Mouse (Mus musculus) spleen, adult 2 months (tissue): ENCODE data around the gene Col17a1. TPM values are rescaled to one million over a fixed set of nuclear protein-coding genes. Genes with fewer than 3 reads are reported as not detected.

Experiments
- DNase-seq, 2 experiments: peaks; one replicate each; pipeline versions ENCODE4 v3.0.0 to v3.0.0-alpha.2; 2012 to 2021; ENCODE audit warnings: low spot score in 2 of 2, low read depth in 1 of 2
- H3K27ac ChIP-seq: fragments of 200-500 bp; 2 replicates; pipeline ENCODE4 v1.5.1; 2012; ENCODE audit warnings: low read length, inconsistent platforms; ENCODE audit not compliant: insufficient read depth
- H3K27me3 ChIP-seq: fragments of 200-500 bp; 2 replicates; pipeline ENCODE4 v1.6.1; 2012; ENCODE audit warnings: mild to moderate bottlenecking, moderate library complexity, low read length, inconsistent platforms; ENCODE audit not compliant: control insufficient read depth, insufficient read depth
- H3K36me3 ChIP-seq: fragments of 200-500 bp; 2 replicates; pipeline ENCODE4 v1.6.1; 2012; ENCODE audit warnings: mild to moderate bottlenecking, low read length, inconsistent platforms; ENCODE audit not compliant: control insufficient read depth, insufficient read depth
- H3K4me1 ChIP-seq: fragments of 200-500 bp; 2 replicates; pipeline ENCODE4 v1.6.1; 2011; ENCODE audit warnings: inconsistent platforms; ENCODE audit not compliant: control insufficient read depth, insufficient read depth, insufficient read length
- H3K4me3 ChIP-seq: fragments of 200-500 bp; 2 replicates; pipeline ENCODE4 v1.5.1; 2011; ENCODE audit warnings: mild to moderate bottlenecking, inconsistent platforms; ENCODE audit not compliant: insufficient read depth, insufficient read length; ENCODE audit errors: extremely low read depth
- CTCF ChIP-seq: fragments of 200-500 bp; IDR thresholded peaks from 2 replicates; pipeline ENCODE4 v1.5.1; 2011; ENCODE audit warnings: mild to moderate bottlenecking, inconsistent platforms; ENCODE audit not compliant: insufficient read depth, insufficient read length, insufficient replicate concordance; ENCODE audit errors: extremely low read depth
- POLR2A ChIP-seq: fragments of 200-500 bp; IDR thresholded peaks from 2 replicates; pipeline ENCODE4 v1.6.1; 2011; ENCODE audit warnings: low read depth, low read length, inconsistent platforms
- WGBS: fragments of 180-500 bp; shearing (Covaris S2); methylation state at CpG from one replicate; pipeline ENCODE4 v1.1.7; 2018; 5-methylcytosine and 5-hydroxymethylcytosine counted together
- polyA plus RNA-seq: library from polyadenylated mRNA; depleted of rRNA; stranded (reverse); fragments of >200 nt; gene quantifications from 2 replicates; pipeline ENCODE4 v1.2.3, GENCODE M21; 2012

Gene Col17a1
- polyA plus RNA-seq, 1 experiment = 1.9 TPM

DNA sequence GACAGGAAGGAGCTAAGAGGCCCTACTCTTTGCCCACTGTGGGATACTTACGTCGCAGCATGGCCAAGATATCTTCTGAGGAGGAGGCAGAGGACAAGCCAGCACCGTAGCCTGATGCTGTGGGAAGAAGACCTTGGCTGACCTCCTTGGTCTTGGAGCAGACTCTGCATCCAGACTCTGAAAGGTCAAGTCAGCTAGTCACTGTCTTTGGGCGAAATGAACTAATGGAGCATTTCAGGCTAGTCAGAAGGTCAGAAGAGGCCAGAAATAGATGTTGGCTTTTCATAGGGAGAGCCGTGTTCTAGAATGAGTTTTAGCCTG, 40.8 kb downstream of the Col17a1 start:
- TF ChIP-seq CTCF (no peak), POLR2A (no peak)
- Histone ChIP-seq H3K4me3 (no peak overlapping the region), H3K36me3 (0 out of 2 replicates have a peak, but pooled peaks cover 2% of the 10 kb centered on the region), H3K4me1 (no peaks in the 10 kb centered on the region; the same call in 1 of the 2 replicates), H3K27me3 (no peaks in the 10 kb centered on the region), H3K27ac (no peak overlapping the region)
- DNase-seq = no peak
- WGBS = 78% methylated on average over 5 of the region's 5 CpGs

DNA sequence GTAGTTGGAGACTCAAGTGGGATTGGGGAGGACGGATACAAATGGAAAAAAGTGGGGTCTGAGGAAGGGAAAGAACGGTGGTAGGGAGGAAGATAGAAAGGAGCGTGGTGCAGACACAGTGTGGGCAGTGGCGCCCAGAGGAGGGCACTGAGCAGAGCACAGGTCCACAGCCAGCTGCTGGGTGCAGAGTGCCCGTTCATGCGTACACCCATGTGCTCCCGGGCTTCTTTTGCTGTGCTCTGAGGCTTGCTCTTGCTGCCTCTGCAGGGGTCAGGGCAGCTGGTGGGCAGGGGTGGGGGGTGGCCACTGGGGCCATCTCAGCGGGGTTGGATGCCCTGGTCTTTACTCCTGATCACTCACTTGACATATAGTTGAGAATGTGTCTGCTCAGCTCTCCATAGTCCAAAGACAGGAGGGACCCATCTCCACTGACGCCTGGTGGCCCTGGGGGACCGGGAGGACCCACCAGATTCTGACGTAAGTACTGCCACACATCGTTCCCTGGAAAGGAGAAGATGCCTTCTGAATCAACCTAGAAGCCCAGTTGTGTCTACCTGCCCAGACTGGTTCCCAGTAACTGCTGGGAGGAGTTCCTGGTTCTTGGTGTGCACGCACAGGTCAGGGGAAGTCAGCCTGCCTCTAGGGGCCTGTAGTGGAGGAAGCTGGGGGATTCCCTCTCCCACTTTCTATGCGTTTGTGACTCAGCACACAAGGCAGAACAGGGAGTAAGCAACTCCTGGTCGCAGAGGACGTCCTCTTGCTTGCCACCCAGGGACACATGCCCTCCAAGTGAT, 41.3 kb downstream of the Col17a1 start:
- Histone ChIP-seq H3K4me3 (no peak overlapping the region), H3K27me3 (no peaks in the 10 kb centered on the region), H3K27ac (no peak overlapping the region), H3K36me3 (0 out of 2 replicates have a peak, but pooled peaks cover 2% of the 10 kb centered on the region), H3K4me1 (no peaks in the 10 kb centered on the region; the same call in 1 of the 2 replicates)
- no peak for TF ChIP-seq POLR2A
- TF ChIP-seq CTCF = no peak
- 60% methylated on average over 16 of the region's 16 CpGs for WGBS
- peak in 1 of 2 experiments; percentile 2 for DNase-seq

DNA sequence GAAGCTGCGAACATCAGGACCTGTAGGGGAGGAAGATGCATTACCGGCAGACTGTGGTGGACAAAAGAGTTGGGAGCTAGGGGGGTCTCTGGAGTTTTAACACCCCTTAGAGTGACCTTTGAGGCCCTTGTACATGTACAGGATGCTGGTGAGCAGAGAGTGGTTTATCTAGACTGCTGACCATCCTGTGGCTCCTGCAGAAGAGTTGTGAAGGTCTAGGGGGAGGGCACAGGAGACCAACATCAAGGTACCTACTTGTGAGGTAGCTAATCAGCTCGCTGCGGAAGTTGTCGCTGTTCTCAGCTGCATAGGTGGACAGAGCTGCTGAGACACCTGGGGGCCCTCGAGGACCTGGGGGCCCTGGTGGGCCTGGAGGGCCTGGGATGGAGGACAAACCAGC, 42.8 kb downstream of the Col17a1 start:
- H3K36me3 ChIP-seq = peaks cover 3% of the 10 kb centered on the region; the same call in 1 of the 2 replicates
- no peak overlapping the region for H3K27ac ChIP-seq
- DNase-seq = peak in 1 of 2 experiments; percentile 1
- H3K27me3 ChIP-seq = no peaks in the 10 kb centered on the region
- TF ChIP-seq CTCF (no peak), POLR2A (no peak)
- no peaks in the 10 kb centered on the region; the same call in 1 of the 2 replicates for H3K4me1 ChIP-seq
- H3K4me3 ChIP-seq = no peak overlapping the region
- WGBS = 90% methylated on average over 6 of the region's 6 CpGs

DNA sequence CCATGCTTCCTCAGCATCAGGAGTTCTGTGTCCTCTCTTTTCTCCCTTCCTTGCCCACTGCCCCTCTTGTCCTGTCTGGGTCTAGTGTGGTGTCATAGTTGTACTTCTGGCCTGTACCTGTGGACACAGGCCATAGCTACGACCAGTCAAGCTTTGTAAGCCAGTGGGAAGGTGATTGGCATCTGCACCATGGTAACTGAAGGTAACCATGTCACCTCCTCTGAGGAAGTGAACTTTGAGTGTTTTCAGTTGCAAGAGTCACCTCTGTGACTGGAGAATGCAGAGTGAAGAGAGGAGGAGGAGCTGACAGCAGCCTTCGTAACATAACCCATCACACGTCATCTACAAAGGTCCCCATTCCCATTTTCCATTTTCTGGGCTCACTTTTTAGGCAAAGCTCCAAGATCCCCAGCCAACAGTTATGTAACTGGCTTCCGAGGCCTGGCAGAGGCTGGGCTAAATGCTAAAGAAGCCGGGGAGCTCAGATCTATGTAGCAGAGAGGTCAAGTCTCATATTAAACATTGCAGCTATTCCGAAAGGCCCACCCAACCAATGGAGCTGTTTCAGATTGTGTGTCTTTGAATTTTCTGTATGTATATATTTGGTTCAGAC, 45.3 kb downstream of the Col17a1 start:
- H3K4me3 ChIP-seq = no peak overlapping the region
- TF ChIP-seq POLR2A (no peak), CTCF (no peak)
- H3K36me3 ChIP-seq = peaks cover 14% of the 10 kb centered on the region
- H3K4me1 ChIP-seq = no peaks in the 10 kb centered on the region; the same call in 1 of the 2 replicates
- 89% methylated on average over 6 of the region's 6 CpGs for WGBS
- no peaks in the 10 kb centered on the region for H3K27me3 ChIP-seq
- no peak overlapping the region for H3K27ac ChIP-seq
- peak in 1 of 2 experiments; percentile 0 for DNase-seq

DNA sequence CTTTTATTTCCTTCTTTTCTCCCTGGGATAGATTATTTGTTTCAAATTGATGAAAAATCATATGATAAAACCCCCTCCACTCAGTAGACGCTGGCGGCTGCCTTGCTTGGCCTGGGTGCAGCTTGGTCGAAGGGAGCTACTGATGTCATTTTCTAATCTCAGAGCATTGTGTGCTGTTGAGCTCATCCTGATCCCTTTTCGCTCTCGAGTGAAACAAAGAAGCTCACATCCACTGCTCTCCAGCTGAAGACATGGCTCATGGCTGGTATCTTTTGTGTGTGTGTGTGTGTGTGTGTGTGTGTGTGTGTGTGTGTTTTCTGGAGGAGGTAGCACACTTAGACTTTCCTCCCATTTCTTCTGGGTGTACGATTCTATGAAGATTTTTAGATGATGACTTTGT, 46.3 kb downstream of the Col17a1 start:
- 92% methylated on average over 6 of the region's 6 CpGs for WGBS
- TF ChIP-seq CTCF (no peak), POLR2A (no peak)
- H3K36me3 ChIP-seq = peaks cover 18% of the 10 kb centered on the region
- no peak overlapping the region for H3K4me3 ChIP-seq
- DNase-seq = peak in 1 of 2 experiments; percentile 0
- no peak overlapping the region for H3K27ac ChIP-seq
- no peaks in the 10 kb centered on the region for H3K4me1 ChIP-seq
- H3K27me3 ChIP-seq = no peaks in the 10 kb centered on the region

DNA sequence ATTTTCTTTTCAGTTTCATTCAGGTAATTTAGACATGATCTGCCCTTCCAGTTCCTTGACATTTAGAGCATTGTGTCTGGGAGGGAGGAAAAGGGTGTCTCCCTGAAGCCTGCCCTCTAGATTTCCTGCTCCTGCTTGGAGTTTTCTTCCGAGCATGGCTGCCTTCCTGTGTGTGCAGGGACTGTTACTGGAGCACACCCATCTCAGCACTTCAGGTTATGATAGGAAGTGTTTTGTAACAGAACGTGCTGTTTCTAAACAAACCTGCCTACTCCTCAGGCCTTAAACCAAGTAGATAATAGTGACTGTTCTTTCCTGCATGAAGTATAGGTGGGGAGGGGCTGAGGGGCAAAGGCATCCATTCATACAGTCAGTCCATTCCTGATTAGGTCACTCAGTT, 48.0 kb downstream of the Col17a1 start:
- Histone ChIP-seq H3K27ac (no peak overlapping the region), H3K36me3 (peaks cover 26% of the 10 kb centered on the region), H3K4me3 (no peak overlapping the region), H3K27me3 (no peaks in the 10 kb centered on the region), H3K4me1 (no peaks in the 10 kb centered on the region)
- peak in 1 of 2 experiments; percentile 0 for DNase-seq
- TF ChIP-seq POLR2A = no peak
- TF ChIP-seq CTCF = no peak
- 88% methylated on average over 2 of the region's 2 CpGs for WGBS

DNA sequence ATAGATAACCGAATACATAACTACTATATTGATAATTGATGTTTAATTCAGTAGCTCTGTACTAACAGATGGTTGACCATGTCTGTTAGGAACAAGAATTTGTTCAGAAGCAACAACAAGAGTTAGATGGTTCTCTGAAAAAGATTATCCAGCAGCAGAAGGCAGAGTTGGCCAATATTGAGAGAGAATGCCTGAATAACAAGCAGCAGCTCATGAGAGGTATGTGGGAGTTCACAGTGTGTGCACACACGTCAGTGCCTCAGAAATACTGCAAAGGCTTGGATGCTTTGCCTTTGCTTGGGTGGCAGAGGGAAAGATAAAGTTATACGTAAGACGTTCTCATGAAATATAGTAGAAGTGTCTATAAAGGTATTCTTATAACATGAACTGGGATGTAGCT, 56.5 kb downstream of the Col17a1 start:
- 97% methylated on average over 4 of the region's 4 CpGs for WGBS
- H3K27me3 ChIP-seq = no peaks in the 10 kb centered on the region
- H3K36me3 ChIP-seq = peaks cover 22% of the 10 kb centered on the region
- H3K4me1 ChIP-seq = no peaks in the 10 kb centered on the region
- TF ChIP-seq POLR2A (no peak), CTCF (no peak)
- no peak for DNase-seq
- H3K4me3 ChIP-seq = no peak overlapping the region
- H3K27ac ChIP-seq = no peak overlapping the region
